Mouse (Mus musculus) cerebellum, adult 9-10 months (tissue): ENCODE data around the gene Nqo1.
A peak's percentile ranks its signal among the peaks of the same experiment; 100 is the strongest.

ENCODE experiments used
- DNase-seq: peaks from one replicate; pipeline ENCODE4 v3.0.0; 2022

Nqo1 gene

DNA sequence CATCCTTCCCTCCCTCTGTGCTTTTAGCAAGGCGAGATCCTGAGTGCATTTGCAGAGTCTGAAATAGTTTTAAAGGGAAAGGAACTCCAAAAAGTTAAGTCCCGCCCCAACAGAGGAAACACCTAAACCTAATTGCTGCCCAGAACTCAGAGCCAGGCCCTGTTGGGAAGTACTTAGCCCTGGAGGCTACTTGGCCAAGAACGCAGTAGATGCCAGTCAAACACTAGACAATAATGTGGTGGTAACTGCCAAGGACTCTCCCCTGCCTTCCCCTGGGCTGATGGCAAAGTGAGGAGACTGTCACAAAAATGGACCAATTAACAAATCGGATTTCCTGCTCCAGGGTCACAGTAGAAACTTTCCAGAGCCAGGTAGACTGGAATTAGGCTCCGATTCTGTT lies 1.1 kb downstream of the Nqo1 start:
- no peak for DNase-seq

DNA sequence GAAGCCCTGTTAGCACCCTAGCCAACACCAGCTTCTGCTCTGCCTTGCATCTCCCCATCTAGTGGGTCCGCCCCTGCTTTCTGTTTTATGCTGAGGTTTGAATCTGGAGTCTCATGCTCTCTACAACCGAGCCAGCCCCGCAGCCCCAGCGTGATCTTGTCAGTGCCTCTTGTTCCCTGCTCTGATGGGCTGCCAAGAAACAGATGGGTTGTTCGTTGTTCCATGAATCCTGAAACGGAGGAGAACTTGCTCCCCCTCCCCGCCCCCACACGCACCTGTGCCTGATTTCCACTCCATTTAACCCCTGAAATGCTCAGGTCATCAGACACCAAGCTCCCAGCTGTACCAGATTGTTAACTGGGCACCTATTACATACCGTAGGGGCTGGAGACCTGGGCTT lies 3.5 kb downstream of the Nqo1 start:
- DNase-seq, result peak; percentile 81

DNA sequence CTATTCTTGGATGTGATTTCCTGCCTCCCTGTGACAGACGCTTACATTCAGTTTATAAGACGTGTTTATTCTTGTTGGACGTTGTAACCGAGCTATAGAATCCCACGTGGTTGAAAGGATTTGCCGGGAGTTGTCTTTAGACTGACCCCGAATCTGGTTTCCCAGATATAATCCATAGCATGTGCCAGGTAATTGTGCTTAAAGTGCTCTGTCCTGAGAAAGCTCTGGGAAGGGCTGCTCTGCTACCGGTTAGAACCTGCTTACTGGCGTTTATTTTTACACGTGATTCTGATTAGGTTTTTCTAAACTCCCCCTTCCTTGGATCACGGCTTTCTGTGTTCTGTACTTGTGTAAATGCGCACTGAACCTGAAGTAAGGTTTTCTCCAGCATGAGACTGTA lies 5.3 kb downstream of the Nqo1 start:
- DNase-seq, result no peak

DNA sequence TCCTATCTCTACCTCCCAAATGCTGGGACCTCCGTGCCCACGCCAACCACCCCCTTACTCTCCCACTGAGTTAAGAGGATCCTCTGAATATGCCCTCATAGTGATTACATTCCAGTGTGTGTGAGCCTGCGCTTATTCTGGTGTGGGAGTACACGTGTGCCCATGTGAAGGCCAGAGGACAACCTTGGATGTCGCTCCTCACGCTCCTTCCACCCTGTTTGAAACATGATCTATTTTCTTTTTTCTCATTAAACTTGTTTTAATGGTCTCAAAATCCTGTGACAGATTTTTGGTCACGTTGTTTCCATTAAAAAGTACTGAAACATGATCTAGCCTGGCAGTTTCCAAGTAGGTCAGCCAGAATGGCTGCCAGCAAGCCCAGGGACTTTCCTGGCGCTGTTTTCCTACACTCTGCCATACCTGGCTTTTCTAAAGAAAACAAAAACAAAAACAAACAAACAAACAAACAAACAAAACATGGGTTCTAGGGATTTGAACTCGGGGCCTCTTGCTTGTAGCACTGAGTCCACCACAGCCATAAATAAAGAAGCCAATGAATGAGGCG lies 6.8 kb downstream of the Nqo1 start:
- no peak for DNase-seq

DNA sequence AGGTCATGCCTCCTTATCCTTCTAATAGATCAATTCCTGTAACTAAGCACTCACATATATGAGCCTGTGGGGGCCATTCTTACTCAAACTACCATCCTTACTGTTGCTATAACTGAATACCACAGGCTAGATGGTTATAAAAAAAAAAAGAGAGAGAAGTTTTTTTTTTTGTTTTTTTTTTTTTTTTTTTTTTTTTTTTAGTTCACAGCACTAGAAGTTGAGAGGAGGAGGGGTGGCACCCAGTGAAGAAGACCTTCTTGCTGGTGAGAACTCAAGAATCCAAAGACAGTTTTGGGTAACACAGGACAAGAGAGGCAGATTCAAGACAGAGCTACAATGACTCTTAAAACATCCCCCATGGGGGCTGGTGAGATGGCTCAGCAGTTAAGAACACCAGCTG lies 7.6 kb downstream of the Nqo1 start:
- DNase-seq, result no peak

DNA sequence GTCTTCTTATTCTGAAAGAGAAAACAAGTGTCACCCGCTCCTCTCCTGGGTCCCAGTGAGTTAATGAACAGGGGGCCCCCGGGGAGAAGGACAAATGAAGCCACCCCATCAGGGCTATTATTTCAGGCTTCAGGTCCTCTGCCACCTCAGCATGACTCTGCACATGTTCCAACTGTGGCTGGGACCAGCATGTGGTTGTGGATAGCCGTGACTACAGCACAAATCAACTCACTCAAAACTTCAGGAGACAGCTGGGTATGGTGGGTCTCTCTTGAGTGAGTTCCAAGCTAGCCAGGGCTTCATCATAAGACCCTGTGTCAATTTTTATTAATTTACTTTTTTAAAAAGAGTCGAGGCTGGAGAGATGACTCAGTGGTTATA lies 11.9 kb downstream of the Nqo1 start:
- no peak for DNase-seq

DNA sequence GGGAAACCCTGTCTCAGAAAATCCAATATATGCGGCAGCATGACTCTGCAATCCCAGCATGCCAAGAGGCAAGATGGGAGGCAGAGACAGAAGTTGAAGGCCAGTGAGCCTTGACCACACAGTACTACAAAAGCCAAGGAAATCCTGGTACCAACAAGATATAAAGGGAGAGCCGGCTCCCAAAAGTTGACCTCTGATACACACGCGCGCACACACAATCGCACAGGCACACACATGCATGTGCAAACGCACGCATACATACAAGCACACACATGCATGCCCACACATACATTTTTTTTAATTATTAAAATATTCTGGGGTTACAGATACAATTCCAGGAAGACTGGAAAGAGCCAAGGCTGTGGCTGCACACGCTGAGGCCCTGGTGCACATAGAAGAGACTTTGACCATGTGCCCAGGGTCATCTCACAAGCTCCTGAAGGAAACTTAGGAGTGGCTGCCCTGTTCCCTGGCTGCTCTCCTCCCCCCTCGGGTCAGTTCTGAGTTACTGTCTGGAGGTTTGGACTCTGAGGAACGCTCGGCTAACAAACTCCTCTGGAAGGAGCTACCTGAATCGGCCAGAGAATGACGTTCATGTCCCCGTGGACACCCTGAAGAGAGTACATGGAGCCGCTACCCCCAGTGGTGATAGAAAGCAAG lies 12.4 kb downstream of the Nqo1 start:
- no peak for DNase-seq

DNA sequence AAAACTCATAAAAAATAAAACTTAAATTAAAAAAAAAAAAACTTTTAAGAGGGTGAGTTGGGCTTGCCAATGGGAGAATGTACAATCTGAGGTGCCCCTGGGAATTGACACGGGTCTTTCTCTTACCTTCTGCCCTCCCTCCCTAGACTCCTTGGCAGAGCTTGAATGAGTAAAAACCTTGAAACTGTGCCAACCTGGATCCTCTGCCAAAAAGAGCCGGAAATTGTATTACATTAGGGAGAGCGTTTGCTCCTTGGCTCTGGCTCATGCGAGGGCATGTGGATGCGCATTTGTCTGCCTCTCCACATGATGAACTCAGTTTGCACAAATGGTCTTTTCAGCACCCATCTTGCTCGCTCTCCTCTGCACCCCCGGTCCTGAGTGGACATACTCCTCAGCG lies 13.4 kb downstream of the Nqo1 start:
- DNase-seq, result peak; percentile 57

DNA sequence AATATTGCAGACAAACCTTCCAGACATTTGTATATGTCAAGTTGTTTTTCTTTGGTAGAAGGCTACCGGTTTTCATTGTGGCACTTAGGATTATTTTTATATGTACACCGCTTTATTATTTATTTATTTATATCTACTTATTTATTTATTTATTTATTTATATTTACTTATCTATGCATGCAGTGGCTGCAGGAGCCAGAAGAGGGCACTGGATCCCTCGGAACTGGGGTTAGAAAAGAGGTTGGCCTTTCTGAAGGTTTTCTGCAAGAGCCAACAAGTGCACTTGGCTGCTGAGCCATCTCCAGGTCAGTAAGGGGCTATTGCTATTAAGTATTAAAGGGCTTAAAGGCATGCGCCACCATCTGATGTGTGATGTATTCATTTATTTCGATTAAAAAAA lies 15.1 kb downstream of the Nqo1 start:
- DNase-seq, result peak; percentile 72

DNA sequence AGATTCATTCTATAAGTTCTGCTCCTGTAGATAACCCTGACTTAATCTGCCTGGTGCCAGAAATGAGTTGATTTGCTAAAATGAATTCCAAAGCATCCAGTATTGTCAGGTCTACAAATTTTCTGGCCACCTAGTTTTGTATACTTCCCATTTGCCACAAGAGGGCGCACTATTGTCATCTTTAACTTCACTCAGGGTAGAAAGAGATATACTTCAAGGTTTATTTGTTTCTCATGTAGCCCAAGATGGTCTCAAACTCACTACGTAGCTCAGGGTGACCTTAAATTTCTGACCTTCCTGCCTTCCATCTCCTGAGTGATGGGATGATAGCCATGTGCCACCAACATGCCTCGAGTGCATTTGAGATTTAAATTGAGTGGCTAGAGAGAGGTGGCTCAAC lies 16.4 kb downstream of the Nqo1 start:
- DNase-seq, result peak; percentile 45

DNA sequence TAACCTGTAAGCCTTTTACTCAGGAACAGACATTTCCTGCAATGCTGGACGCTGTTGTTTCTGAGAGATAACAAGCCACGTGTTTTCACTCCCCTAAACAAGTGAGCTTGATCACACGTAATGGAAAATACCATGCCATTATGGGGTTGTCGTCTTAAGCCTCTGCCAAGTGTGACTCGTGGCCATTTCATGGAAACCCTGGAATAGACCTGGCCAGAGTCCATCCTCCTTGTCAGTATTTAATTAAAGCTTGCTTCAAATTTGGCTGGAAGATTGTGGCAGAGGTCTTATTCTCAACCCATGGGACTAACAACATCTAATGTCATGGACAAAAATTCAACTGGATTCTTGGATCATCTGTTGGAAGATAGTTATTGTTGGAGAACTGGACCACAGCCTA lies 16.8 kb downstream of the Nqo1 start:
- DNase-seq, result no peak

DNA sequence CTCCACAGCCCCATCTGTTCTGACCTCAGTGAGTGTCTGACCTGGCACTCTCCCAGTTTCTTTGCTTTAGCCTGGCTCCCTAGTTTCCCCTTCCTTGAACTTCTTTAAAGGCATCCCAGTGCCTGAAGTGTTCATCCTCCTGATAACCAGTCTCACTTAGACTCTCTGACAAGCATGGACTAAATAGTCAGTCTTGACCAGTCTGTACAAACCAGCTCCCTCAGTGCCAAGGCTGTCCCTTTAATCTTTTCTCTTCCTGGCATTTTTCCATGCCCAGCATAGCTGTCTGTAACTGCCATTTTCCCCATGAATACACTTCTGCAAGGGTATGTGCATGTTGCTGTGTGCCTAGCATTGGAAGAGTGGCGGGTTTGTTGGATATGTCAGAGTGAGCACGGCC lies 17.9 kb downstream of the Nqo1 start:
- no peak for DNase-seq

DNA sequence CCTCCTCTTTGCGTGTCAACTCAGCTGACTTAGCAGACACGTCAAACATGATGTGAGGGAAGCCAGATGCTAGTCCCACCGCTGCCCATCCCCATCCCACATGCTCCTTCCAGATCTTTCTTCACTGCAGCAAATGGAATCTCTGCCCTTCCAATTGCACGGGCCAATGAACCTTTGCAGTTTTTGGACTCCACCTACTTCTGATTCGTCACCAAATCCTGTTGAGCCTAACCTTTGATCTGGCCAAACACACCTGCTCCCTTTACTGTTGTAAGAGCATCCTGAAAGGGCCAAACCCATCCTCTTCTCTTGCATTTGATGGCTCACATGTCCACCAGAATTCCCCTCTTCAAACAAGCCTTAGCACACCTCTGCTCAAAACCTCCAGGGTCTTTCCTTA lies 18.4 kb downstream of the Nqo1 start:
- DNase-seq, result no peak

DNA sequence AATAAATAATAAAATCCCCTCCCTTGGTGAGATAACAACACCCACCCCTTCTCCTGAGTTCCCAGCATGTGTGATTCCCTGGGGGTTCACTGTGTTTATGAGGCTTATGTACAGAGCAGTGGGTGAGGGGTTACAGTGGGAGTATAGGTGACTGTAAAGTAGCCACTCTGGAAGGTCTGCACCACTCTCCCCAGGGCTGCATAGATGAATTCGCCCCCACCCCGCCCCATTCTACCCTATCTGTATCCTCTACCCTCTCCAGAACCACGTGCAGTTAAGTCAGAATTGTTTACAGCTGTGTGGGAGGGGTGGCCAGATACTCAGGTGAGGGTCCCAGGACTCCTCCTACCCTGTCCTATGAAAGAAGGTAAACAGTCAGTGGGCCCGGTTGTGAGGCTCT lies 20.1 kb downstream of the Nqo1 start:
- DNase-seq, result no peak

DNA sequence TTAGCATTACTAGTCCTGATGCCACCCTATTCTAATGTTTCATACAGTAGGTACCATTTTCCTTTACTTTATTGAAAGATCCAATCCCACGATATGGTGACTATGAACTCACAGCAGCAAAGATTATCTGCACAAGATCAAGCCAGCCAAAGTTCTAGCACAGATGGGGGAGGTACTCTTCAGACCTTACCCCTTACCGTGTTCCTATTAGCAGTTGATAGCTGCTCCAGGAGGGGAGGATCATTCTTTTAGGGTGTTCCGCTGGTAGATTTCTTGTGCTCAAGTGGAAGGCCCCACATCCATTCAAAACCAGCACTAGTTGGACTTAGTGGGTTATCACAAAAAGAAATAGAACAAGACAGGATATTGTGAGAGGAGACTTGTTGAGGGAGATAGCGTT lies 21.3 kb downstream of the Nqo1 start:
- no peak for DNase-seq

DNA sequence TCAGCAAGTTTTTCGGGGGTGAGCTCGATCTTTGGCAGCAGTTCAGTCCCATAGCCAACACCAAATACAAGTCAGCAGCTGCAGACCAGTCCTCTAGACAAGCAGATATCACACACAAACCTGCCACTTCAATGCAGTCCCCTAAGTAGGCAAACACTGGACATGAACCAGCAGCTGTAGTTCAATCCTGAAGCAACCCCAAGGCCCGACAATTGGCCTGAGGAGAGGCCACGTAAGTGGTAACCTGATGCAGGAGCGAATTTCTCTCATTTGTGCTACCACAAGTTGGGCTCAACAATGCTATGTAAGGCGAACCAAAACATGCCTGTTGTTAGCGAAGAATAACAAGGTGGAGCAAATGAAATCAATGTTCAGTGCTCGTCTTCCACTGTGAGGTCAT lies 22.3 kb downstream of the Nqo1 start:
- no peak for DNase-seq

DNA sequence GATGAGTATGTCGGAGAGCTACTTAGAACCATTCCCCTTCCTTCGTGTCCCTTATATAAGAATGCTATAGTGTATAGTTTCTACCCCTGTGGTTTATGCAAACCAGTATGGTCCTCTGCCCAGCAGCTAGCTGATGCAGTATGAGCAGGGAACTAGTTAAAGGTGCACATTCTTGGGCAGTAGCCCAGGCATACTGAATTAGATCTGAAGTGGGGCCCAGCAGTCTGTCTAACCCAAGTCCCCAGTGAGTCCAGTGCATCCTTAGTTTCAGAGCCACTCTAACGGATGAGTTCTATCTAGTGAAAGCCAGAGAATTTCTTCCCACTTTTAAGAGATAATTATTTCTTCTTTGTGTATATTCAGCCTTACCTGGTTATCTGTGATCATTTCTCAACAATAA lies 25.7 kb downstream of the Nqo1 start:
- no peak for DNase-seq

DNA sequence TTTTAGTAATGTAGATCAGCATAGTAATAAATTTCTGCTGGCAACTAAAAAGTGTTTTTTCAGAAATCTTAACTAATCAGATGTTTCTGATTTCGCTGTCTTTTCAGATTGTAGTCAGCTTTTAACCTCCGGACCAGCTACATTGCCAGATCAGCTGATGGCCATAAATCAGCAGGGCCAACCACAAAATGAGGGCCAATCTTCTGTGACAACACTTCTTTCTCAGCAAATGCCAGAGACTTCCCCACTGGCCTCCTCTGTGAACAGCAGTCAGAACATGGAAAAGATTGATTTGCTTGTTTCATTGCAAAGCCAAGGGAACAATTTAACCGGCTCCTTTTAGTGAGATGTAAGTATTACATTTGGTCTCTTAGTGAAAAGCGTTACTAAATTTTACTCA lies 32.7 kb downstream of the Nqo1 start:
- DNase-seq, result no peak
